Mouse (Mus musculus): ENCODE data around the gene Slc17a7.
A peak's percentile ranks its signal among the peaks of the same experiment; 100 is the strongest.

Gene Slc17a7

DNA sequence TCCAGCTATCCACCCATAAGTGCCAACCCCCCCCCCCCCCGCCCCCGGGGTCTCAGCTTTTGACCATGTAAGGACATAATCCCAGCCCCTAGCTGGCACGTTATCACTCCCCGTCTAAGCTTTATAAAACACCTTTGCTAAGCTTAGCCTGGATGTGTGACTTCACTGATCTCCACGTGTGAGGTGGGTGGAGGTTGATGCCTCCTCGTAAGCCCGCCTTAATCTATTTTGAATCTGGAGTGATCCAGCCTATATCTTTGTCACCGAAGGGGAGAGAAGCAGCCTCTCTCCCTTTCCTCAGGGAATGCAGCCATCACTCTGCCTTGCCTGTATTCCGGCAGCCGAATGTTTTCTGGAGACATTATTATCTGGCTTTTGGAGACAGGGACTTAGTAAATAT, 38.9 kb downstream of the Slc17a7 start:
- no peak for DNase-seq (ENCODE audit: low spot score)

DNA sequence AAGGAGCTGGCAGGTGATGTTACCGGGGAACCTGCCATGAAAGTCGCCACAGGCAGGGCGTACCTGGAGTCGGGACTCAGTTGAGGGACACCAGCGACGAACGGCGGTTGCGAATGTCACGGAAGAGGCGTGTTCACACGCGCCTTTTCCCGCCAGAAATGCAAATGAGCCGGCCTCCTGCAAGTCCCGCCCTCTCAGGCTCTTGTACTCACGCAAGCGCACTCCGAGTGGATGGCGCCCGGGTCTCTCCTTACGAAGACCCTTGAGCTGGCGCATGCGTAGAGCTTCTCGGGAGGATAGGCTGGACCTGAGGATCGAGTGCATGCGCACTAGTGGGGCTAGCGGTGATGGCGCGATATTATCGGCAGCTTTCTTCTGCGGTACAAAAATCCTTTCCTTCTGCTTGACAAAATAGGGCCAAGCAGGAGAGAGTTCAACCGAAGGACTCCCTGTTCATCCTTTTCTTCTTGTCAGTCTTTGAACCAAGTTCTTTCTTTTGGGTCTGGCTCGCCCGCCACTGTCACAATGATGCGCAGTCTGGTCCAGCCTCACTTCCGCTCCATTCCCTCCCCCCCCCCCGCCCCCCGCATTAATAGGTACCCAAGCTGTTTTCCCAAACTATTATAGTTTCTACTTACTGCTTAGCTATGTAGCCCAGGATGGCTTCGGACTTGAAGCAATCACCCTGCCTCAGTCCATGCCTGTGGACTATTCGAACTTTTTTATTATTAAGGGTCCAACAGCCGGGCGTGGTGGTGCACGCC, 40.8 kb downstream of the Slc17a7 start, which contains the start of gene Ccdc155:
TSS of gene Ccdc155 (minus strand) at position 513 of the 764 bp plus-strand sequence.
- peak; percentile 88 for DNase-seq (ENCODE audit: low spot score)

DNA sequence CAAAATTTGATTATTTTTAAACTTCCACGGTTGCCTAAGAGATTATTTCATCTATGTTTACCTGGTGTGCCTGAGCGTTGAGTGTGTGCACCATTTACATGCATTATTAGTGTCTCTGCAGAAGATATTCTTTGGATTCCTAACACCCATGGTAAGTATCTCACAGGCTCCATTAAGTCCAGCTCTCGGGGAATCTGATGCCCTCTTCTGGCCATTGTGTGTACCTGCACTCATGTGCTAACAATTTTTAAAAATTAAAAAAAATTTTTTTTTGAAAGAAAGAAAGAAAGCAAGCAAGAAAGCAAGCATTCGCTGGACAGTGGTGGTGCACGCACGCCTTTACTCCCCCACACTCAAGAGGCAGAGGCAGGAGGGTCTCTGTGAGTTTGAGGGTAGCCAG, 44.5 kb downstream of the Slc17a7 start:
- DNase-seq (ENCODE audit: low spot score), result no peak

DNA sequence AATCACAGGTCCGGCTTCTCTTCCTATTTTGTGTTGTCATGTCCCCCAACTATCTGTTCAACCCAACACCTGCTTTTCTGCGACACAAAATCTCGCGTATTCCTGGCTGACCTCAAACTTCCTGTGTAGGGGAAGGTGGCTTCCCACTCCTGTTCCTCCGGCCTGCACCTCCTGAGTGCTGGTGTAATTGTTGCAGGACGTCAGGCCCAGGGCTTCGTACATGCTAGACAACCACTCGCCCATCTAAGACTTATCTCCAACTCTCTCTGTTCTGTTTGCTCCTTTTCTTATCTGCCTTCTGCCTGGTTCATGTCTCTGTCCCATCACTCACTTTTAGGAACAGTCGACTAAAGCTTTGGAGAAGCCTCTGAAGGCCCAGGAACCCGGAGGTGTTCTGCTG, 47.3 kb downstream of the Slc17a7 start:
- DNase-seq (ENCODE audit: low spot score), result no peak

DNA sequence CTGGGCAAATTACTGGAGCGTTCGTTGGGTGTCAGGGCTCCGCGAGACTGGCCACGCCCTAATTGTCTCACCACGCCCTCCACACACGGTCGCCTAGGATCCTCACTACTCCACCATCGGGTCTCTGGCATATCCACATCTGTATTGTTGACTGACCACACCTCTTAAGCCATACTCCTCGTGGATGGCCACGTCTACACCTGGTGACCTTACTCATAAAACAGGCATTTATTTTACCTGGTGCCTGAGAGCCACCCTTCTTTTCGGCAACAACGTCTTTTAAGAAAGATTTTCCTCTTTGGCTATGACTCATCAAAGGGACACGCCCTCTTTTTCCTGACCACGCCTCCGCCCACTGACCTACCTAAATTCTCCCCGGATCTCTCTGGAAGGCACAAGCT, 48.1 kb downstream of the Slc17a7 start, which contains the start of gene Dkkl1:
TSS of gene Dkkl1 (minus strand) at position 297 of the 401 bp plus-strand sequence.
- no peak for DNase-seq (ENCODE audit: low spot score)

DNA sequence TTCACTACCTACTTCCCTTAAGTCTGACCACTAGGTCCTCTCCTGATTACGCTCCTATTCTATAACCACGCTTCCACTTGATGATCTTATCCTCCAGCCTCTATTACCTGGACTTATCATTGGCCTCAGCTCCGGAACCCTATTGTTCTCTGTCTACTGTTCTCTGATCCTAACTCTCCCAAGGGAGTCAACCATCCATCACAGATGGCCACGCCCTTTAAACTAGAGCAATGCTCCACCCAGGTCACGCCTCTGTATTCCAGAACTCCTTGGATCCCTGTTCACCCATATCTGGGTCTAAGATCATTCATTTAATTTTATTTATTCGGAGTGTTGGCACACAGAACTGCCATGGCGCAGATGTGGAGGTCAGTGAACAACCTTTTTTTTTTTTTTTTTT, 48.6 kb downstream of the Slc17a7 start:
- no peak for DNase-seq (ENCODE audit: low spot score)

DNA sequence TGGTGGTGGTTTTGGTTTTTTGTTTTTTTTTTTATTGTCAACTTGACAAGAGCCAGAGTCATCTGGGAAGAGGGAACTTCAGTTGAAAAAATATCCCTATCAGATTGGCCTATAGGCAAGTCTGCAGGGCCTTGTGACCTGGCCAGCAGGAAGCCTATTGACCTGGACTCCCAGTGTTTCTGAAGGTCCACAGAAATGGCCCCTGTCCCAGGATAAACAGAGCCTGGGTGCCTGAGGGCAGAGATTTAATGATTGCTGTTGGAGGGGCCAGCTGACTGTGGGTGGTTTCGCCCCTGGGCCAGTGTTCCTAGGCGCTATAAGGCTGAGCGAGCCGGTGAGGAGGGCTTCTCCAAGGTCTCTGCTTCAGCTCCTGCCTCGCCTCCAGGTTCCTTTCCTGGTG, 50.0 kb downstream of the Slc17a7 start:
- DNase-seq (ENCODE audit: low spot score), result no peak

DNA sequence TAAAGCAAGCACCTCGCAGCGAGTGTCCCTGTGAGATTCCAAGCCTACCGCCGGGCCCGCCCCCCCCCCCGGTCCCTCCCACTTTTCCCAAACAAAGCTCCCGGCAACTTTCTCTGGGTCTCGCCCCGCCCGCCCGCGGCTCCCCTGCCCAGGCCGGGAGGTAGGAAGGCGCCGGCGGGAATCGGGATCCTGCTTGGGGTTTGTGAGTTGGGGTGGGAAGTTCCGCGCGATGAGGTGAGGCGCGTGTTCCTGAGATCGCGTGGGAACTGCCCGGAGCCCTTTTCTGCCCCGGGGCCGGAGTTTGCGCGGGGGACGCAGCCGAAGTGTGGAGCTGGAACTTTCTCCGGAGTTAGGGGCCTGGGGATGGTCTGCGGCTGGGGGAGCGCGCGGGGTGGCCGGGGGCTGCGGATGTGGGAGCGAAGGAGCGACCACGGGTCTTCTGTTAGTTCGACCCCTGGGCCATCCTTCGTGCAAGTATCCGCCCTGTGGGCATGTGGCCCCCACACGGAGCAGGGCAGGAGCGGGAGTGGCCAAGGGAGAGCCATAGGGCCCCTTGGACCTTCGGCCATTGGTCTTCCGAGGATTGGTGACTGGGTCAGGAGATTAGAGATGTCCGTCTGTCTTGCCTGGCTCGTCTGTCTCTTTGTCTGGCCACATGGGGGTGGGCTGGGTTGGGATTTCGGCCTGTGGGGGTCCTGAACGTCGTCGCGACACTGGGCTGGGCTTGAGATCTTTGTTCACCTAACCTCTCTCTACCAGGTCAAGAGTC, 52.1 kb downstream of the Slc17a7 start, which contains the start of gene Tead2:
TSS of gene Tead2 (plus strand) at position 81 of the 769 bp plus-strand sequence.
- no peak for DNase-seq (ENCODE audit: low spot score)

DNA sequence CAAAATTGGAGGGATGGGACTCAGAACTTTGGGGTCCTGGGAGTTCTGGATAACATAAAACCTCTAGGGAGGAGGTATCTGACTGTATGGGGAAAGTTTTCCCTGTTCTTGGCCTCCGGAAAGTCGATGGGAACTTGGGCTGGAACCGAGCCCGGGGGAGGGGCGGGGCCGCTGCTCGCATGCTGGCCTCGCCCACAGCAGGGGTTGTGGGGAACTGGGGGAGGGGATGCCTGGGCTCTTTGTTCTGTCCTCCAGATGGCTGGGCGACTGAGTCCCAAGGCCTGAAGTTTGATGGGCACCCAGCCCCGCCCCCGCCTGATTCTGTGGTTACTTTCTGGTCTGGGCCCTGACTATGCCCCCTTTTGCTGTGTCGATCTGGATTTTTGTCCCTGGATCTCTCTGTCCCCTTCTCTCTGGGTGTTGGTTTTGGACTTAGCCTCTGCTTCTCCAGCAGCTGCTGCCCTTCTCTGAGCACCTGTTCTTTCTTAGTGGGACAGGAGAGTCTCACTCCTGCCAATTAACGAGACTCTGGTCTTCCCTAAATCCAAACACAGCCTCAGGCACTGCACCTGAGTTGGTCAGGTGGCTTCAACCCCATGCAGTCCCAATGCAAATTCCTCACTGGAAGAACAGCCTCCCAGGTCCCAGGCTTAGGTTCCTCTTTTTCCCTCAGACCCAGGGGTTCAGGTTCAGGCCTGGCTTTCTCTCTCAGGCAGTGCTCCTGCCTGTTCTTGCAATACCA, 52.9 kb downstream of the Slc17a7 start:
- DNase-seq (ENCODE audit: low spot score), result no peak

DNA sequence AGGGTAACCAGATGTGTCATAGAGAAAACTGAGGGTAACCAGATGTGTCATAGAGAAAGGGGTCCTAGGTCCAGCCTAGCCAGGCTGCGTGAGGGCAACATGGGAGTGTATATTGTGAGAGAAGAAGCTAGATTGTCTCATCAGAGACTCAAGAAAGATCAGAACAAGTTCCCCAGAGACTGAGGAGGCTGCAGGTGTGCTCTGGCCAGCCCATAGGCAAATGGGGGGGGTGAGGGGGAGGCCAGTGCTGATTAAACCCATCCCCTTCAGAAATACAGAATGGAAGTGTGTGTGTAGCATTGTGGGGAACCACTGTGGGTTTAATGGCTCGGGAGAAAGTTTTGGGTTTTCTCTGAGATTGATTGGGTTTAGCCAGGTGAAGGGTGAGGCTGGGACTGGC, 57.9 kb downstream of the Slc17a7 start:
- DNase-seq (ENCODE audit: low spot score), result no peak

DNA sequence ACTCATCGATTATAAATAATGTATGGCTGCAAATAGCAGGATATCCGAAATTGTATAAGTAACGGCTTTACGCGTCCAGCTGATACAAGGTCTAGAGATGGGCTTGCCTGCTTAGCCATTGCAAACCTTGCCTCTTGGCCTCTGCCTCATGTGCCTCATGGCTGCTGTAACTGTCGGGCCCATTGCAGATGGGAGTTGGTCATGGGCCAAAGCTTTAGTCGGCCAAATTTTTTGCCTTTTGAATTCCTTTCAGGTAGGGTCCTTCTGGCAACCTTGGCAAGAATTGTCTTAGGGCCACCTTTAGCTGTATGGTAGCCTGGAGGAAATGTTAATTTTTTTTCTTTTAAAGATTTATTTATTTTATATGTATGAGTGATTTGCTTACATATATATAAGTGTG, 61.1 kb downstream of the Slc17a7 start:
- no peak for DNase-seq (ENCODE audit: low spot score)

All from left cerebral cortex, adult 11 months (tissue).